Mouse (Mus musculus) MEL (cell line): Measurements from ENCODE around the gene Pip4p1.
"Not testable (repeated sequence)": the region's sequence is repeated elsewhere in the genome, so short reads cannot be mapped to it uniquely, and the experiment has no call there.

Experiments
- BHLHE40 ChIP-seq: IDR thresholded peaks from 2 replicates; pipeline ENCODE4 v1.6.1; 2012; ENCODE audit warnings: low read depth, mild to moderate bottlenecking, inconsistent platforms, low read length, improper control_type of control experiment, borderline replicate concordance
- CHD2 ChIP-seq: IDR thresholded peaks from 2 replicates; pipeline ENCODE4 v1.6.1; 2011; ENCODE audit warnings: low read length, improper control_type of control experiment
- CTCF ChIP-seq, 3 experiments: IDR thresholded peaks in 2 of 3; conservative IDR thresholded peaks in 1 of 3; 2 replicates each; pipeline ENCODE4 v1.5.1; 2011 to 2012; ENCODE audit warnings: low read length in 3 of 3, low read depth in 2 of 3, mild to moderate bottlenecking in 2 of 3, improper control_type of control experiment in 1 of 3, inconsistent platforms in 1 of 3, mixed read lengths in 1 of 3, moderate library complexity in 1 of 3; ENCODE audit not compliant: control insufficient read depth in 1 of 3, insufficient read depth in 1 of 3, poor library complexity in 1 of 3, severe bottlenecking in 1 of 3
- EP300 ChIP-seq, 2 experiments: IDR thresholded peaks; 2 replicates each; pipeline ENCODE4 v1.6.1; 2011; ENCODE audit warnings: improper control_type of control experiment in 2 of 2, low read length in 2 of 2, low read depth in 1 of 2, mild to moderate bottlenecking in 1 of 2
- GATA1 ChIP-seq: IDR thresholded peaks from 2 replicates; pipeline ENCODE4 v1.6.1; 2011; ENCODE audit warnings: low read depth, low read length, improper control_type of control experiment
- MAFK ChIP-seq: IDR thresholded peaks from 2 replicates; pipeline ENCODE4 v1.6.1; 2011; ENCODE audit warnings: low read depth, mild to moderate bottlenecking, low read length, improper control_type of control experiment, borderline replicate concordance
- MAX ChIP-seq: IDR thresholded peaks from 2 replicates; pipeline ENCODE4 v1.6.1; 2011; ENCODE audit warnings: low read length, improper control_type of control experiment
- POLR2A ChIP-seq, 2 experiments: IDR thresholded peaks; 2 replicates each; pipeline ENCODE4 v1.6.1; 2011 to 2012; ENCODE audit warnings: low read length in 2 of 2, mild to moderate bottlenecking in 2 of 2, control low read depth in 1 of 2, improper control_type of control experiment in 1 of 2, low read depth in 1 of 2, moderate library complexity in 1 of 2; ENCODE audit not compliant: control insufficient read depth in 1 of 2, insufficient read depth in 1 of 2, poor library complexity in 1 of 2
- SIN3A ChIP-seq: IDR thresholded peaks from 2 replicates; pipeline ENCODE4 v1.6.1; 2012; ENCODE audit warnings: low read length, improper control_type of control experiment, inconsistent platforms
- SMC3 ChIP-seq: IDR thresholded peaks from 2 replicates; pipeline ENCODE4 v1.6.1; 2011; ENCODE audit warnings: low read depth, low read length, improper control_type of control experiment
- USF1 ChIP-seq: IDR thresholded peaks from 2 replicates; pipeline ENCODE4 v1.6.1; 2014; ENCODE audit warnings: low read depth, mild to moderate bottlenecking, inconsistent platforms, low read length, improper control_type of control experiment, moderate library complexity
- USF2 ChIP-seq, 2 experiments: IDR thresholded peaks; 2 replicates each; pipeline ENCODE4 v1.6.1; 2011 to 2012; ENCODE audit warnings: improper control_type of control experiment in 2 of 2, low read length in 2 of 2, borderline replicate concordance in 1 of 2, inconsistent platforms in 1 of 2, low read depth in 1 of 2, mild to moderate bottlenecking in 1 of 2; ENCODE audit not compliant: insufficient read depth in 1 of 2
- ZC3H11A ChIP-seq: IDR thresholded peaks from 2 replicates; pipeline ENCODE4 v1.6.1; 2012; ENCODE audit warnings: low read depth, mild to moderate bottlenecking, inconsistent platforms, low read length, improper control_type of control experiment

GRCm38 (mm10) chr14:50905327-50905726 is 25.3 kb downstream of the Pip4p1 start:
- TF ChIP-seq CTCF (IDR thresholded peaks at IDR 0.05 in 2 of 3, conservative IDR thresholded peaks at IDR 0.05 in 1 of 3; ENCODE audit: control insufficient read depth in 1 of 3, insufficient read depth in 1 of 3, low read depth in 2 of 3, low read length in 3 of 3, poor library complexity in 1 of 3, severe bottlenecking in 1 of 3); SMC3; POLR2A (IDR thresholded peaks at IDR 0.05; ENCODE audit: control insufficient read depth in 1 of 2, insufficient read depth in 1 of 2, low read depth in 1 of 2, low read length in 2 of 2, poor library complexity in 1 of 2); EP300 (IDR thresholded peaks at IDR 0.05; ENCODE audit: low read depth in 1 of 2, low read length in 2 of 2); USF1; MAFK; USF2 (IDR thresholded peaks at IDR 0.05; ENCODE audit: borderline replicate concordance in 1 of 2, insufficient read depth in 1 of 2, low read depth in 1 of 2, low read length in 2 of 2); BHLHE40; MAX; ZC3H11A; CHD2; SIN3A; GATA1: not testable (repeated sequence)
